Mouse (Mus musculus) adrenal gland, postnatal 10 days (tissue): Measurements from ENCODE around the gene Ifi206. TPM values are rescaled to one million over a fixed set of nuclear protein-coding genes. Genes with fewer than 3 reads are reported as not detected.
"Not testable (repeated sequence)": the region's sequence is repeated elsewhere in the genome, so short reads cannot be mapped to it uniquely, and the experiment has no call there.

Source experiments
- DNase-seq: peaks from one replicate; pipeline ENCODE4 v3.0.0; 2021; ENCODE audit warnings: mixed read lengths
- long read RNA-seq, 2 experiments: library from polyadenylated mRNA; stranded (forward); transcript quantifications; one replicate each; pipeline ENCODE4 v2.0.0; 2021
- total RNA-seq, 2 experiments: library from RNA; stranded (reverse); gene quantifications; 2 replicates each; pipeline ENCODE4 v1.2.3; 2021

Ifi206 gene
- total RNA-seq: under 1 TPM; 0.54 to 0.82 TPM
- long read RNA-seq, experiment 1: 0 reads
- long read RNA-seq, experiment 2: 0 reads

DNA sequence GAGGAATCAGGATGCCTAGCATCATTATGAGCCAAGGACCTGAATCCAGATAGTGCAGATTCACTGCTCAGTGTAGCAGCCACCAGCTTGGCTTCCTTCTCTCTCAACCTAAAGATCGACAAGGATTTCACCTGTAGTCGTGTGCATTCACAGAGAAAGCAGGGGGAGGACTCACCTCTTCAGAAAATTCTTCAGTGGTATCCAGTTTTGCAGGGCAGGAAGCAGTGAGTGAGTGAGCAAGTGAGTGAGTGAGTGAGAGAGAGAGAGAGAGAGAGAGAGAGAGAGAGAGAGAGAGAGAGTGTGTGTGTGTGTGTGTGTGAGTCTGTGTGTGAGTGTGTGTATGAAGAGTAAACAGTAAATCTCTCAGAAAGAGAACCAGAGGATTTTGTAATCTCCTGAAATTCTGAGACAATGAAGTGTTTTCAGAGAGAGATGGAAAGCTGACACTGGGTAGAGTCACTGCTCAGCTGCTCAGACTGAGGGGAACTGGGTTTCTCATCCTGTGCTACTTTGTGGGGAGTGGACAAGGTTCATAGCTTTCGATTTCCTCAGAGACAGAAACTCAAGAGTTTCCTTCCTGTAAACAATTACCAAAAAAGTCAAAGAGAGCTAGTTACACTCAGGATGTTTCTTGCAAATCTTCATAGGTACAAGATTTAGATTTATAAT, at the start of gene Ifi206:
Gene Ifi206, minus strand, starts transcription at position 230 of the 669 bp plus-strand sequence.
- DNase-seq: not testable (repeated sequence)

DNA sequence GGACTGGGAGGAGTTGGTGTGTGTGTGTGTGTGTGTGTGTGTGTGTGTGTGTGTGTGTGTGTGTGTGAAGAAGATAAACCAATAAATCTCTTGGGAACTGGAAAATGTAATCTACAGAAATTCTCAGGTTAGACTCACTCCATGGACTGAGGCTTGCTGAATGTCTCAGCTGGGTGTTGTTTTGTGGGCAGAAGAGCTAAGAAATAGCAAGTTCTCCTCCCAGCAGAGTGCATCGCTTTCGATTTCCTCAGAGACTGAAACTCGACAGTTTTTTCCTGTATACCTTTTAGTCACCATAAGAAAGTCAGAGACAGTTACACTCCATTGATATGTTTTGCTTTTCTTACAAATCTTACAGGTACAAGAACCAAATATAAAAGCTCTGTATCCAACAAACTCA, 45.0 kb upstream of the Ifi206 start, which contains the start of gene Ifi214:
Gene Ifi214, minus strand, starts transcription at position 167 of the 400 bp plus-strand sequence.
- DNase-seq: not testable (repeated sequence)

DNA sequence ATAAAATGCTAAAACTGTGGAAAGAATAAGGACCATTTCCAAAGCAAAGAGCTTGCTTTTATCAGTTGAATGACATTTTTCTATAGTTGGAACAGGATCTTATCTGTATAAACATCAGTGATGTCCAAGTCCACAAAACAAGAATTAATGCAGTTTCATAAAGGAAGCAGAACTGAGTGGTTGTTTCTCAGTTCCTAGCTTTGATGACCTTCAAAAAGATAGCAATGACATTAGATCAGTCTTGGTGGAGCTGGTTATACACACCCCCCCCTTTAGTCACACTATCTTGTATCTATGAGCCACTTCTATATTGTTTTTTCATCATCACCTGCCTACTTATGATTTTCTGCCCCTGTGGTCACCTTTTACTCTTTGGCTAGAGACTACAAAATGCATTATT, 30.6 kb upstream of the Ifi206 start:
- DNase-seq: no peak

DNA sequence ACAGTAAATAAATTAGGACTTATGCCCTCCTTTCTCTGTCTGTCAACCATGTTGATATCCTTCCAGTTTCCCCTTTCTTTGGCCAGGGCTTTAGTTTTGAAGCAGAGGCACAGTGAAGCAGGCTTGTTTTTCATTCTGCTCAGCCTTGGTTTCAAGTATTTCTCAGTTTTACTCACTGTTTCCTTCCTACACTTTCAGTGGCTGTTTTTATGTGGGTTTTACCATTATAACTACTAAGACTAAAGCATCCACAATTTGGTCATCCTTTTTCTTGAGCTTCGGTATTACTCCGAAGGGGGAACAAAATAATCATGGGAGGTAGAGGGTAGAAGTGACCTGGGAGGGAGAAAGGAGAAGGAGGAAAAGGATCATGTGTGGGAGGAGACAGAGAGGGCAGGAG, 19.8 kb upstream of the Ifi206 start:
- DNase-seq: not testable (repeated sequence)

DNA sequence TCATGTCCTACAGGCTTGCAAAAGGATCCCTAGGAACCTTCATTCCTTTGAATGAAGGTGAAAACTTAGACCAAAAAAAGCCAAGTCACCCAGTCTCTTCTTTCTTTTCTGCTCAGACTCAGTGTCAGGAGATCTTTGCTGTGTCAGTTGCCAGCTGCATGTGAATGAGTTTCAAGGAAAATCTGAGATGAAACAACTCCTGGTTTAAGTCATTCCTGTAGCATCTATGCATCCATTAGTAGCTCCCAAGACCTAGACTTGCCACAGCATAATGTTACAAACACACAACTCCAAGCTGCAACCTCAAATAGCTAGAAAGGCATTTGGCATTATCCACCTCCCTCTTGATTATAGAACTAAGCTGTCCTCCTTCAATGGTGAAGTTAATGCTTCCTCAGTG, 642 bp upstream of the Ifi206 start:
- not testable (repeated sequence) for DNase-seq

DNA sequence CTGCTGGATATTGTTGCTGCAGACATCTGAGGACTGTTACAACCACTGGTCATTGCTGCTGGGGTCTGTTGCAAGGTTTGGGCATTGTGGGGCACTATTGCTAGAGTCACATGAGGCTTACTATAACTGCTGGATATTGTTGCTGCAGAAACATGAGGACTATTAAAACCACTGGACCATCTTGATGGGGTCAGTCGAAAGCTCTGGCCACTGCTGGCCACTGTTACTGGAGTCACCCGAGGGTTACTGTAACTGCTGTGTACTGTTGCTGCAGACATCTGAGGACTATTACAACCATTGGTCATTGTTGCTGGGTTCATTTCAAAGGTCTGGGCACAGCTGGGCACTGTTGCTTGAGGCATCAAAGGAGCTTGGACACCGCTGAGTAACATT, 9.7 kb downstream of the Ifi206 start:
- not testable (repeated sequence) for DNase-seq

DNA sequence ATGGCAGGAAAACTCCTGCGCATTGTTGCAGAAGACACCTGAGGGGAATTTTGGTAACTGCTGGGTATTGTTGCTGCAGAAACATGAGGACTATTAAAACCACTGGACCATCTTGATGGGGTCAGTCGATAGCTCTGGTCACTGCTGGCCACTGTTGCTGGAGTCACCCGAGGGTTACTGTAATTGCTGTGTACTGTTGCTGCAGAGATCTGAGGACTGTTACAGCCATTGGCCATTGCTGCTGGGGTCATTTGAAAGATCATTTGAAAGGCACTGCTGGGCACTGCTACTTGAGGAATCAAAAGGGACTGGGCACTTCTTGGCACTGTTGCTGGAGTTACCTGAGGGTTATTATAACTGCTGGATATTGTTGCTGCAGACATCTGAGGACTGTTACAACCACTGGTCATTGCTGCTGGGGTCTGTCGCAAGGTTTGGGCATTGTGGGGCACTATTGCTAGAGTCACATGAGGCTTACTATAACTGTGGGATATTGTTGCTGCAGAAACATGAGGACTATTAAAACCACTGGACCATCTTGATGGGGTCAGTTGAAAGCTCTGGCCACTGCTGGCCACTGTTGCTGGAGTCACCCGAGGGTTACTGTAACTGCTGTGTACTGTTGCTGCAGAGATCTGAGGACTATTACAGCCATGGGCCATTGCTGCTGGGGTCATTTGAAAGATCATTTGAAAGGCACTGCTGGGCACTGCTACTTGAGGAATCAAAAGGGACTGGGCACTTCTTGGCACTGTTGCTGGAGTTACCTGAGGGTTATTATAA, 10.3 kb downstream of the Ifi206 start:
- DNase-seq: not testable (repeated sequence)

DNA sequence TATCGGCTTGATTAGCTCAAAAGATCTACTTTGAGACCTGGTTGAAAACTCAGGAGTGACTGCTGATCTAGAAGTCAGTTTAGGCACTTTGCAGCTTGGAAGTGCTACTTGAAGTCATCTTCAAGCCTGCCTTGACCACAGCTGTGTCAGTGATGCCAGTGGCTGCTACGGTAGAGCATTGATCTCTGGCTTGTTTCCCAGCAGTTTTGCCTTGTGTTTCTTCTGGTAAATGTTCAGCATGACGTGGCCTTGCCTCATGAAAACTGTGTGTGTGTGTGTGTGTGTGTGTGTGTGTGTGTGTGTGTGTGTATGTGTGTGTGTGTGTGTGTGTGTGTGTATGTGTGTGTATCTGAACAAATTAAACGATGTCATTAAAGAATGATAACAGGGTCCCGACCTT, 34.1 kb downstream of the Ifi206 start:
- DNase-seq: no peak

DNA sequence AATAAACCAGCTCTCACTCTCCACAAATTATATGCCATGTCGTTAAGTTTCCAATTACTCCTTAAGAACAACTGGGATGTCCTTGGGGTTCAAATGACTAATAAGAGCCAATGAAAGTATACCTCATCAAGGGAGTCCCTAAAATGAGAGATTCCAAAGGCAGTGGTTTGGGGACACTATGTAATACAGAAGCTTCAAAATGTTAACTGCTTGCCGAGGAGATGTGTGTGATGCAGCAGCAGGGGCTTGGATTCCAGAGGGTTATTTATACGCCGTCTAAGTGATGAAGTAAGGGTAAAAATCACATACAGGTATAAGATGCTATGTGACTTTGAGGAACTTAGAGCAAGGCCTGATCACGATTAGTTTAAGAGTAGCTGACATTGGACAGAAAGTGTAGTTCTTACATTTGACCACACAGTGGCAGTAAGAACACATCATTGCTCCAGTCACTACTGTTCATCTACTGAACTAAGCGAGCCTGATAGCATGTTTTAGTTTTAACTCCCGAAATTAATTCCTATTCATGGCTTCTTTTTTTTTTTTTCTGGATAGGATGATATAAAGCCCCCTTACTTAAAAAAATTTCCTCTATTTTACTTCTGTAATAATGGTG, 34.6 kb downstream of the Ifi206 start:
- peak; percentile 30 for DNase-seq

DNA sequence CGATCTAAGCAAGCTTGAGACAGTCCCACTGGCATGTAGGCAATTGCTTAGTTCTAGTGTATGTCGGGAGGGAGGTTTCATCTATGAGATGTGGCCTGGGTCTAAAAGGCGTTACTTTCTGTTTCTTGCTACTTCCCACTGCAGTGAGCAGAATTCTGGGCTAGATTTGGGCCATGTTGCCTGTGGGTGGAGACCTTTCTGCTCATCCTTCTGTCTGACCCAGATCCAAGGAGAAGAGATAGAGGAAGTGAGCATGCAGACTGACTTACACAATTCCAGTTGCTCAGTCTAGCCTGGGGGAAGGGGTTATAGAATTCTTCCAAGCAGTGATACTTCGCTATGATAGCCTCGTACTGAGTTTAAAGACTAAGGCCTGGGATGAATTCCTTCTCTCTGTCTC, 39.2 kb downstream of the Ifi206 start:
- no peak for DNase-seq

DNA sequence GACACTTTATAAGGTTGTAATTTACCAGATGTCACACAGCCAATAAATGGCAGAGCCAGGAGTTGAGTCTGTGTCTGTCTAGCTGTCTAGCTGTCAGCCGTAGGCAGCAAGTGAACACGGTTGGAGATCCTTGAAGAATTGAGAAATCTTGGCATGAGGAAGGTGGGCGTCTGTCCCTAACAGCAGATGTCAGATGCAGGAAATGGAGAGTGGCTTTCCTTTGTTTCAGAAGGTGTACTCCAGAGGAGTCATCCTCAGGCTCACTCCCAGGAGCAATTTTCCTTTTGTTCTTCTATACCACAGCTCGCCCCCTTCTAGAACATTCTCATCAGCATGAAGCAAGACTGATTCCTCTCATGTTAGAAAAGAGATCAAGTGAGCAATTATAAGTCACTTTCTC, 40.2 kb downstream of the Ifi206 start:
- DNase-seq: no peak

GRCm38 (mm10) chr1:173447067-173447466, 43.8 kb downstream of the Ifi206 start:
- peak; percentile 14 for DNase-seq

- no peak for DNase-seq
These were observed 47.8 kb downstream of the Ifi206 start for GRCm38 (mm10) chr1:173443061-173443460.

- no peak for DNase-seq
These were observed 49.6 kb downstream of the Ifi206 start for GRCm38 (mm10) chr1:173441210-173441609.

DNA sequence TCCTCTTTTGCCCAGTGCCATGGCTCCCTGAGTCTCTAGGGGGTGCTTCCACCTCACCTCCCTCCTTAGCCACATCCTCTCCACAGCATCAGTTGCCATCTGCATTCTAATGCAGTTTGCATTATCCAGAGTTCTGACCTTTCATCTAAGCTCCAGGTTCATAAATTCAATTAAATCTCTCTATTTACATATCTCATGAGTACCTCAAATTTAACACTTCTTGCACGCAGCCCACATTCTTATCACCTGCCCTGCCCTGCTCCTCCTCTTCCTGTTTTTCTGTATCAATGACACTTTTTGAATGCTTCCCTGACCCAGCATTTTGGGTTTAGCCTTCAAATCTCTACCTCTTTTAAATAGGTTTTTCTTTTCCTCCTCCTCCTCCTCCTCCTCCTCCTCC, 50.2 kb downstream of the Ifi206 start:
- no peak for DNase-seq

DNA sequence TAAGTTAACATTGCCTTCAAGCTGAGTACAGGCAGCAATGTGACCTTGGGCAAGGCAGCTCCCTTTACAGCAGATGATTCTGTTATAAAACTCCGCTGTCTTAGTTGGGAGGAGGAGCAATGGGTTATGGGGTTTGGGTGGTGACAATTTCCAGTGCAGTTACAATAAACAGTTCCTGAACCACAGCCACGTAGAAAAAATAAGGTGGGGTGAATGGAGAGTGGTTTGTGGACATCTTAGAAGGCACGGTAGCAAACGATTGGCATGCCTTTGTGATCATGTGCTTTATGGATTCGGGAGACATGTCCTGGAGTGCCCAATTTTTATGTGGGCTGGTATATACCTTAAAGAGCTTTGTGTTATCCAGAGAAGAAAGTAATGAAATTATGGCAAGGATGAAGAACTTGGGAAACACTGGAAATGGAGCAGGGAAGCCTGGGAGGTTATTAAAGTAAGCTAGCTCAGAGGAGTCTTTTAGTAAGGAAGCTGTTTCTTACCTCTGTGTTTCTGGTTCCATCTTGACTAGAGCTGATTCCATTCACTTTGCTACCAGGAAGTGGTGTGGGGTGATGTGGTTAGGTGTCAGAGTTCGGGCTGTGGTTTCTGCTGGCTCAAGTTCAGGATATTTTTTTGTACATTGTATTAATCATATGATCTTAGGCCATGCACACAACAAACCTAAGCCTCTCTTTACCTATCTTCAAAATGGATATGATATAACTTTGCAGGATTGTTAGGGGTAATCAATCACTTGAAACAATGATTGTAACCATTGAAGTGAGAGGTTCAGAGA, 53.5 kb downstream of the Ifi206 start:
- no peak for DNase-seq

DNA sequence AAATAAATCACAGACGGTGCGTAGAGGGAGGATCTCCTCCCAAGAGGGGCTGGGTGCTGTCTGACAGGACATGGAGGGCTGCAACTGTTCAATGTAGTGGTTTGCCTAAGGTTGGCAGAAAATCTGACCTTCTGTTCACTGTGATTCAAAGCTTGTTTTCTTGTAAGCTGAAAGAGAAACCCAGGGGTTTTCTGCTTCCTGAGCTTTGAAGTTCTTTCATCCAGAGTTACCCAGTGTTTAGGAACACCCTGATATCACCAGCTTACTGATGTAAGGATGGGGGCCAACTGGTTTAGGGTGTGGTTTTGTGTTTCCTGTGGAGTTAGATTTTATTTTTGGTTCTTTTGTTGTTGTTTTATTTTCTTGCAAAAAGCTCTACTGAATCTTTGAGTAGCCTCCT, 58.4 kb downstream of the Ifi206 start:
- DNase-seq: no peak

DNA sequence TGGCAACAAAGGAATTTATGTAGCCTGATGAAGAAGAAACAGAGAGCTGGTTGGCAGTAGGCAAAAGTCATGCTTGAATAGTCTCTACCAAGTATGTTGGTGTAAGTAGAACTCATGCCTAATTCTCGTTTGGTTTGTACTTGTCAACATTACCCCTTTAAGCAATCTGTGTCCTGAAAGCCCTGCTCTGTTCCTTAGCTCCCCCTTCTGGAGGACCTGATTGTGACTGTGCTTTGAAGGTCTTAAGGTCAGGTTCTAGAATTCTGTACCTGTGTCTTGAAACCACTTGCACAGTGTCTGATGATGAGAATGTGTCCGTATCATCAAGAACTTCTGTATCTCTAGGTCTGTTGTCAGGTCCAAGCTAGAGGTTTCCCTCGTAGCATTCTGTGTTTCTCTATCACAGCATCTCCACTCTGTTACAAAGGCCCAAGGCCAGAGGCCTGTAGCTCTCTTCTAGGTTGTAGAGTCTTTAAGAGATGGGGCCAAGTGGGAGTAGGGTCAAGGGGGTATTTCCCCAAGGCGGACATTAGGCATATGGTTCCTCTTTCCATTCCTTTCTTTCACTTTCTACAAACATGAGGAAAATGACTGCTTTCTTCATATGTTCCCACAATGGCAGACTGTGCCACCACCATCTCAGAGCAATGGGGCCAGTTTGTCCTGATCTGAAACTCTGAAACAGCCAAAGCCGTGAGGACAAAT, 60.7 kb downstream of the Ifi206 start:
- DNase-seq: no peak

GRCm38 (mm10) chr1:173427385-173427784, 63.5 kb downstream of the Ifi206 start:
- DNase-seq: no peak

DNA sequence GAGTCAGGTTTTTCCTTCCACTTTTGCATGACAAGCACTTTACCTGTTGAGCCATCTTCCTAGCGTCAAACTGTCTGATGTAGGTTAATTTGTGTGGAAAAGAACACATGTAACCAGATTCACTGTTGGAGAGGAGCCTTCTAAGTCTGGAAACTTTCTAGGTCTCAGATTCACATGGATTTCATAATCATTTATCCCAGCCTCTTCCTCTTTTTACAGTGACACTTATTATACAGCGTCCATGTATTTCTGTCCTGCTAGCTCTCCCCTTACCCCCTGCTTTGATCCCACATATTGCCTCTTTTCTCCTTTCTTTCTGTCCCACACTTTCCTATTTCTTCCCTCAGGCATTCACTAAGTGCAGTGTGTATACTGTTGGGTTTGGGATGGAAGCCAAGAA, 64.5 kb downstream of the Ifi206 start:
- DNase-seq: no peak

GRCm38 (mm10) chr1:173420374-173420773, 70.5 kb downstream of the Ifi206 start:
- DNase-seq: no peak
